Mouse (Mus musculus) kidney, postnatal 25 days (tissue): ENCODE results near the gene Nrp1.

Source experiments
- DNase-seq, 2 experiments: peaks; one replicate each; pipeline ENCODE4 v3.0.0; 2021; ENCODE audit warnings: mixed read lengths in 2 of 2

The Nrp1 gene

GRCm38 (mm10) chr8:128471186-128471585, 112.8 kb downstream of the Nrp1 start:
- no peak for DNase-seq

- no peak for DNase-seq
These were observed 114.5 kb downstream of the Nrp1 start for GRCm38 (mm10) chr8:128472871-128473270.

GRCm38 (mm10) chr8:128473456-128474239, 115.2 kb downstream of the Nrp1 start:
- no peak for DNase-seq

GRCm38 (mm10) chr8:128474614-128475013, 116.2 kb downstream of the Nrp1 start:
- DNase-seq, result no peak

- no peak for DNase-seq
These were observed 117.8 kb downstream of the Nrp1 start for GRCm38 (mm10) chr8:128476206-128476605.

GRCm38 (mm10) chr8:128478017-128478416, 119.6 kb downstream of the Nrp1 start:
- no peak for DNase-seq

- DNase-seq, result no peak
These were observed 121.1 kb downstream of the Nrp1 start for GRCm38 (mm10) chr8:128479309-128480013.

- DNase-seq, result no peak
These were observed 122.7 kb downstream of the Nrp1 start for GRCm38 (mm10) chr8:128480896-128481665.

GRCm38 (mm10) chr8:128483344-128483743, 124.9 kb downstream of the Nrp1 start:
- no peak for DNase-seq

- DNase-seq, result peak; percentile 50 to 53
These were observed 126.3 kb downstream of the Nrp1 start for GRCm38 (mm10) chr8:128484720-128485124.

- DNase-seq, result no peak
These were observed 127.6 kb downstream of the Nrp1 start for GRCm38 (mm10) chr8:128486043-128486442.

- DNase-seq, result peak; percentile 57 to 77
These were observed 129.8 kb downstream of the Nrp1 start for GRCm38 (mm10) chr8:128487966-128488931.

GRCm38 (mm10) chr8:128489351-128489750, 130.9 kb downstream of the Nrp1 start:
- no peak for DNase-seq

- DNase-seq, result peak; percentile 55 to 80
These were observed 133.0 kb downstream of the Nrp1 start for GRCm38 (mm10) chr8:128491126-128492067.

- no peak for DNase-seq
These were observed 135.4 kb downstream of the Nrp1 start for GRCm38 (mm10) chr8:128493801-128494200.

GRCm38 (mm10) chr8:128498836-128499235, 140.4 kb downstream of the Nrp1 start:
- no peak for DNase-seq

GRCm38 (mm10) chr8:128504136-128504829, 145.9 kb downstream of the Nrp1 start:
- no peak for DNase-seq

GRCm38 (mm10) chr8:128505866-128506265, 147.5 kb downstream of the Nrp1 start:
- DNase-seq, result no peak

GRCm38 (mm10) chr8:128508723-128509122, 150.3 kb downstream of the Nrp1 start:
- no peak for DNase-seq

GRCm38 (mm10) chr8:128511021-128511420, 152.6 kb downstream of the Nrp1 start:
- DNase-seq, result no peak
